Mouse (Mus musculus) liver, embryonic 13.5 days (tissue): ENCODE results near the gene Serpina3b. TPM values are rescaled to one million over a fixed set of nuclear protein-coding genes. Genes with fewer than 3 reads are reported as not detected.

Source experiments
- ATAC-seq: fragments of 200-750 bp; cut with Nextera tagmentation; 2 replicates; pipeline ENCODE4 v1.8.0; 2017; ENCODE audit warnings: low read depth, mild to moderate bottlenecking, moderate number of reproducible peaks, moderate library complexity
- DNase-seq: peaks from one replicate; pipeline ENCODE4 v3.0.0; 2022
- H3K27ac ChIP-seq: fragments of 300-500 bp; sonication (generic); 2 replicates; pipeline ENCODE4 v1.5.1; 2015; ENCODE audit warnings: moderate library complexity, mild to moderate bottlenecking, inconsistent platforms
- H3K27me3 ChIP-seq: fragments of 300-500 bp; sonication (generic); 2 replicates; pipeline ENCODE4 v1.6.1; 2015; ENCODE audit warnings: mild to moderate bottlenecking, inconsistent platforms
- H3K36me3 ChIP-seq: fragments of 300-500 bp; sonication (generic); 2 replicates; pipeline ENCODE4 v1.6.1; 2015; ENCODE audit warnings: mild to moderate bottlenecking, inconsistent platforms
- H3K4me1 ChIP-seq: fragments of 300-500 bp; sonication (generic); replicated peaks from 2 replicates; pipeline ENCODE4 v1.6.1; 2015; ENCODE audit warnings: inconsistent platforms
- H3K4me2 ChIP-seq: fragments of 300-500 bp; sonication (generic); 2 replicates; pipeline ENCODE4 v1.6.1; 2015; ENCODE audit warnings: inconsistent platforms, mild to moderate bottlenecking, moderate library complexity
- H3K4me3 ChIP-seq: fragments of 300-500 bp; sonication (generic); replicated peaks from 2 replicates; pipeline ENCODE4 v1.5.1; 2015; ENCODE audit warnings: mild to moderate bottlenecking, inconsistent platforms
- H3K9ac ChIP-seq: fragments of 300-500 bp; sonication (generic); 2 replicates; pipeline ENCODE4 v1.6.1; 2015; ENCODE audit warnings: mild to moderate bottlenecking, inconsistent platforms
- H3K9me3 ChIP-seq: fragments of 300-500 bp; sonication (generic); replicated peaks from 2 replicates; pipeline ENCODE4 v1.6.1; 2016; ENCODE audit warnings: inconsistent platforms
- WGBS: fragments of 180-500 bp; shearing (Covaris S2); methylation state at CpG from one replicate; pipeline ENCODE4 v1.1.7; 2015; ENCODE audit not compliant: insufficient replicate concordance; 5-methylcytosine and 5-hydroxymethylcytosine counted together
- polyA plus RNA-seq: library from polyadenylated mRNA; unstranded; fragments of >200 nt; fragmentation: Nextera tagmentation; extraction: Ambion mirVana; gene quantifications from 2 replicates; pipeline ENCODE4 v1.2.1, GENCODE M21; 2015

Serpina3b gene
- polyA plus RNA-seq, 1 experiment from 2014 or later, result 0.06 TPM

GRCm38 (mm10) chr12:104131041-104131440 lies 3.2 kb downstream of the Serpina3b start:
- Histone ChIP-seq H3K27ac (no peak overlapping the region), H3K27me3 (no peaks in the 10 kb centered on the region), H3K36me3 (no peaks in the 10 kb centered on the region), H3K4me3 (no peak overlapping the region), H3K9me3 (no peaks in the 10 kb centered on the region), H3K9ac (no peak overlapping the region), H3K4me1 (no peaks in the 10 kb centered on the region), H3K4me2 (no peak overlapping the region)
- ATAC-seq (no peak), DNase-seq (no peak)

DNA sequence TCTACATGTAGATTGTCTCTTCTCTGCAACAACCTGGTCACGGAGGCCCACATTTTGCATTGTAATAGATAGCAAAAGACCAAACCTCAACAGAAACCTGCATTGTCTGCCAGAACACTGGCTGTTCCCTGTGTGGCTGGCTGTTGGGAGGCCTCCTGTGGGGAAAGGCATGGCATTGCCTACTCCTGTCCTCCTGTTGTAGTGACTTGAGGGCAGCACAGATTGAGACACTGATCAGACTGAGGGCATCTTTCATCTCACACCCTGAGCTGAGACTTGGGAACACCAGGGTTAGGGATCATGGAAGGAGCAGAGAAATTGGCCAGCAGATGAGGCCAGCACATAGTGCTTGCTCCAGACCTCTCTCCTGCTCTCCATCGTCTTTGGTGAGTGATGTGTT lies 10.4 kb downstream of the Serpina3b start:
- Histone ChIP-seq H3K9ac (no peak overlapping the region), H3K4me3 (no peak overlapping the region), H3K4me2 (no peak overlapping the region), H3K9me3 (no peaks in the 10 kb centered on the region), H3K4me1 (no peaks in the 10 kb centered on the region; the same call in 1 of the 2 replicates), H3K36me3 (no peaks in the 10 kb centered on the region), H3K27ac (no peak overlapping the region), H3K27me3 (no peaks in the 10 kb centered on the region)
- DNase-seq (no peak), ATAC-seq (no peak)
- WGBS, result 48% methylated on average over 2 of the region's 2 CpGs

- no peaks in the 10 kb centered on the region for H3K9me3 ChIP-seq
- no peak overlapping the region for H3K9ac ChIP-seq
- no peaks in the 10 kb centered on the region for H3K36me3 ChIP-seq
- ATAC-seq, result no peak
- H3K4me1 ChIP-seq, result no peaks in the 10 kb centered on the region; the same call in 1 of the 2 replicates
- H3K27ac ChIP-seq, result no peak overlapping the region
- H3K4me2 ChIP-seq, result no peak overlapping the region
- 61% methylated on average over 4 of the region's 4 CpGs for WGBS
- no peak overlapping the region for H3K4me3 ChIP-seq
- DNase-seq, result no peak
- H3K27me3 ChIP-seq, result no peaks in the 10 kb centered on the region
Measured at GRCm38 (mm10) chr12:104140543-104141103, 12.8 kb downstream of the Serpina3b start.

DNA sequence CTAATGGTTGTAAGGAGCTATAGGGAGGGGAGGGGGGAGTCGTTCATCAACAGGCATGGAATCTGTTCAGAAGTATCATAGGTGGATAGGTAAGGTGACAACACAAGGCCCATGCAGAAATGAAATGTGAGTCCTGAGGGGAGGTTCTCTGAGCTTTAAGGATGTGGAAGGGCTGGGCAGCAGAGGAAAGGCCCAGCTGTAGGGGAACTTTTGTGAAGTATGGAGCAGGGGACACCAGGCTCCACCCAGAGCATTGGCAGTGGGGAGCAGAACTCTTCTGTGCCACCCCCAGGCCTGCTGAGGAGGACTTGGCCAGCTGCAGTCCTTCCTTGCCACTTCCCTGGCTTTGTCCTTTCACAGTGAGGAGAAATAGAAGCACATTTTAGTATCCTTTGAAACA lies 13.7 kb downstream of the Serpina3b start:
- DNase-seq, result no peak
- WGBS, result 52% methylated on average over 1 of the region's 1 CpGs

DNA sequence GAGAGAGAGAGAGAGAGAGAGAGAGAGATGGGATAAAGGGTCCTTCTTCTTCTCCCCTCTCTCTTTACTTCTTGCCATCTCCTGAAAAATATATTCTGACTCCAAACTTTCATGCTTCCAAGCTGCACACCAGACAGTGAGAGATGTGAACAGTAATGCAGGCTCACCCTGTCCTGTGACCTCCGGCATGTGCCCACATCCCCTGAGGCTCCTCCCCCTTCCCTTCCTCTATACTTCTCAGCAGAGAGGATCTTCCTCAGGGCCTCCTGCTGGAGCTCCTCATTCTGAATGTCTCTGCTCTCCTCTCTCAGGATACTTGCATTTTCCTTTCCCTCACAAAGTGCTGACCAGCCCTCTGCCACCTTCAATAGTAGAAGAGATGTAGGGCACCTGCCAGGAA lies 14.6 kb downstream of the Serpina3b start:
- Histone ChIP-seq H3K36me3 (no peaks in the 10 kb centered on the region), H3K4me2 (no peak overlapping the region), H3K4me1 (no peaks in the 10 kb centered on the region; the same call in 1 of the 2 replicates), H3K27ac (no peak overlapping the region), H3K9ac (no peak overlapping the region), H3K27me3 (no peaks in the 10 kb centered on the region), H3K9me3 (no peaks in the 10 kb centered on the region), H3K4me3 (no peak overlapping the region)
- no peak for ATAC-seq
- DNase-seq, result no peak
- WGBS, result 22% methylated on average over 1 of the region's 1 CpGs

More for the DNA sequence above, 13.7 kb downstream of the Serpina3b start:
- no peak for ATAC-seq
- H3K9me3 ChIP-seq, result no peaks in the 10 kb centered on the region
- no peaks in the 10 kb centered on the region; the same call in 1 of the 2 replicates for H3K4me1 ChIP-seq
- no peaks in the 10 kb centered on the region for H3K27me3 ChIP-seq
- no peak overlapping the region for H3K4me2 ChIP-seq
- H3K9ac ChIP-seq, result no peak overlapping the region
- H3K36me3 ChIP-seq, result no peaks in the 10 kb centered on the region
- no peak overlapping the region for H3K4me3 ChIP-seq
- H3K27ac ChIP-seq, result no peak overlapping the region

DNA sequence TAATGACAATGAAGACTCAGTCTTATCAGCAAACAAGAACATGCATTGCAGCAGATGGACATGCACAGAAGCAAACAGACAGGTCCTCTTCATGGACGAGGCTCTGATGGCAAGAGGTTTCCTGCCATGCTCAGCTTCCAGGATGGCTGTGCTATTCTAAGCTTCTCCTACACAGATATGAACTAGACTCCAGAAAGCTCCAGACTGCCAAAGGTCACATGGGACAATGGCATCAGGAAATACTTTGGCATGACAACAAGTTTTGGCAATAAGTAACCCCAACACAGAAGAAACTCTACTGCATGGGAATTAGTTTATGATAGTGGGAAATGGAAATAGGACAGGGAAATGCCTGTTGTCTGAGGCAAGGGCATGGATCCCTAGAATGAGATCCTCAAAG lies 15.5 kb downstream of the Serpina3b start:
- H3K36me3 ChIP-seq, result no peaks in the 10 kb centered on the region
- WGBS, result 36% methylated on average over 1 of the region's 1 CpGs
- no peak overlapping the region for H3K9ac ChIP-seq
- no peak overlapping the region for H3K4me3 ChIP-seq
- no peak for ATAC-seq
- no peak overlapping the region for H3K4me2 ChIP-seq
- H3K9me3 ChIP-seq, result no peaks in the 10 kb centered on the region
- H3K4me1 ChIP-seq, result no peaks in the 10 kb centered on the region; the same call in 1 of the 2 replicates
- no peak for DNase-seq
- no peaks in the 10 kb centered on the region for H3K27me3 ChIP-seq
- no peak overlapping the region for H3K27ac ChIP-seq

DNA sequence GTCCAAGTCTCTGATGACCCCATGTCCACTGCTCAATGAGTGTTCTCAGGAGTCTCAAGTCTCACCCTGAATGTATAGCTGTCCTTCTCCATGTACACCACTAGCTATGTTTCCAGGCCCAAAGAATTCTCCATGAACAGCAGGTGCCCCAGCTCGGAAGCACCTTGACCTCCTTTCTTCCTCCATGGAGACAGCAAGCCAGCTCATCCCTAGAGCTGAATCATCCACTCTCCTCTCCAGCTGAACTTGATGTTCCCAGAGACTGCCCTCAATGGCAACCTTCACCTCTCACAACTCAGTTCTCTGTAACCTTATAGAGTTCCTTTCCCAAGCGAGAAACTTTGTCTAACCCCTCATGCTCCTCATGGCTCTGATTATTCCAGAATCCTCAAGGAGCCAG lies 17.8 kb downstream of the Serpina3b start:
- Histone ChIP-seq H3K9ac (no peak overlapping the region), H3K9me3 (no peaks in the 10 kb centered on the region), H3K4me1 (no peaks in the 10 kb centered on the region), H3K36me3 (no peaks in the 10 kb centered on the region), H3K27me3 (no peaks in the 10 kb centered on the region), H3K4me2 (no peak overlapping the region), H3K4me3 (no peak overlapping the region), H3K27ac (no peak overlapping the region)
- WGBS, result 46% methylated on average over 2 of the region's 2 CpGs
- ATAC-seq (no peak), DNase-seq (no peak)

GRCm38 (mm10) chr12:104151989-104152388 lies 24.2 kb downstream of the Serpina3b start:
- Histone ChIP-seq H3K9me3 (no peaks in the 10 kb centered on the region; the same call in 1 of the 2 replicates), H3K27ac (no peak overlapping the region), H3K4me1 (no peaks in the 10 kb centered on the region), H3K4me2 (no peak overlapping the region), H3K36me3 (no peaks in the 10 kb centered on the region), H3K27me3 (no peaks in the 10 kb centered on the region), H3K4me3 (no peak overlapping the region), H3K9ac (no peak overlapping the region)
- ATAC-seq (no peak), DNase-seq (no peak)
- 60% methylated on average over 2 of the region's 2 CpGs for WGBS

DNA sequence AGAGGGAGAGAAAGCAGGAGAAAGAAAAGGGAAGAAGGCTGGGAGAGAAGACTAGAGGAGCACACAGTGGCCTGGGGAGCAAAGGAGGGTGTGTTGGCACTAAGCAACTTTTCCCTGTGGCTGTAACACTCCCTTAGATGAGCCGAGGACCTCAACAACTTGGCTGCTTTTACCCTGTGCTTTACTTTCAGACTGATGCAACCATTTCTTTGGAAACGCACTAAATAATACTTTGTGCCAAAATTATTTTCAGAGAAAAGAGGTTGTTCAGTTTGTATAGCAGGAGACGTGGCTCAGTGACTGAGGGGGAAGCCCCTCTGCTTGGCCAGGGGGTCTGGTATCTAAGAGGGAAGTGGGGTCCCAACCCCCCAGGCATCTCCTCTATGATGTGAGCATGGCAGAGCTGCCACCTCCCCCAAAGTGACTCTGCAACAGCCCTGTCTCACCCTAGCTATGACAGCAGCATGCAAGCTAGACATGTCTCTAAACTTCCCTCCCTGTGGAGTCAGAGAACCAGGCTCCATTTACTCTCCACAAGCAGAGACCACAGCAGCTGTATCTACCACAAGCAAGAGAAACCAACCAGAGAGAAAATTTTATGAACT lies 25.3 kb downstream of the Serpina3b start:
- Histone ChIP-seq H3K27me3 (no peaks in the 10 kb centered on the region), H3K36me3 (no peaks in the 10 kb centered on the region), H3K9me3 (no peaks in the 10 kb centered on the region; the same call in 1 of the 2 replicates), H3K4me3 (no peak overlapping the region), H3K4me1 (no peaks in the 10 kb centered on the region), H3K9ac (no peak overlapping the region), H3K4me2 (no peak overlapping the region), H3K27ac (no peak overlapping the region)
- DNase-seq (no peak), ATAC-seq (no peak)
- 45% methylated on average over 3 of the region's 3 CpGs for WGBS

DNA sequence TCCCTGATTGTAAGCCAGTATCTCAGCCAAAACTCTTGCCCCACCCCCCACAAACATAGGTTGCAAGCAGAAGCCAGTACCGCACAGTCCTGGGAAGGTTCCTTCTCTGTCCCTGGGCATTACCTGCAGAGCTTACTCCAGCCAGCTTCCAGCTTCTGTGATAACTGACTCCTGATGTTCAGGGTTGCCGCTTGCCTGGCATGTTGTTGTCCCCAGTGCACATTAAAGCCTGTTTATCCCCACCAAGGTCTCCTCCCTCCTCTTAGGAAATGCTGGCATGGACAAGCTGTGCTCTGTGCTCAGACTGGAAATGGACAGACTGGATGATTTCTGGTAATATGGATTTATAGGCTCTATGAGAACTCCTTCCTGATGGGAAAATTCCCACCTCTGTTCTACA lies 25.9 kb downstream of the Serpina3b start, which contains the start of gene Serpina3c:
Serpina3c (minus strand) TSS at position 215 of the 400 bp plus-strand sequence.
- ATAC-seq (no peak), DNase-seq (no peak)
- H3K27me3 ChIP-seq, result no peaks in the 10 kb centered on the region
- H3K9me3 ChIP-seq, result no peaks in the 10 kb centered on the region; the same call in 1 of the 2 replicates
- H3K4me3 ChIP-seq, result no peak within 1 kb of the TSS
- no peak within 1 kb of the TSS for H3K27ac ChIP-seq
- WGBS, result 52% methylated on average over 2 of the region's 2 CpGs
- H3K4me2 ChIP-seq, result no peak within 1 kb of the TSS
- H3K36me3 ChIP-seq, result no peaks in the 10 kb centered on the region
- no peak within 1 kb of the TSS for H3K9ac ChIP-seq
- H3K4me1 ChIP-seq, result no peaks in the 10 kb centered on the region

DNA sequence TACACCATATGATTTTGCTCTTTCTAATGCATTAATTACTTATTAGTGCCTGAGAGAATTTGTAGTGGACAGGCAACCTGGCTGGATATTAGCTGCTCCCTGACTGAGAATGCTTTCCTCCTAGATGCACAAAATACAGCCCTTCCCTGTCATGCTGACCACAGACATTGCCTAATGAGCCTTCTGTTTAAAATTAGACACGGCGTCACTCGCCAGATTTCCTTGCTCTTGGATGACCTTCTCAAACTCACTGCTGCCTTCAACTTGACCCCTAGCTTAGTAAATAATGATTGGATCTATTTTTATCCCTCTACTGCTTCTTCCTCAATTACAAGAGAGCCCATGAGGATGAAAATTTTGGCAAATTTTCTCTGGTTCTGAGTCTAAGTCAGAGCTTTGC lies 47.0 kb downstream of the Serpina3b start:
- no peak overlapping the region for H3K27ac ChIP-seq
- H3K4me1 ChIP-seq, result no peaks in the 10 kb centered on the region
- H3K4me2 ChIP-seq, result no peak overlapping the region
- ATAC-seq (no peak), DNase-seq (no peak)
- no peak overlapping the region for H3K9ac ChIP-seq
- H3K36me3 ChIP-seq, result no peaks in the 10 kb centered on the region
- H3K4me3 ChIP-seq, result no peak overlapping the region
- H3K27me3 ChIP-seq, result no peaks in the 10 kb centered on the region
- H3K9me3 ChIP-seq, result no peaks in the 10 kb centered on the region
- 34% methylated on average over 3 of the region's 3 CpGs for WGBS

GRCm38 (mm10) chr12:104175636-104176035 lies 47.8 kb downstream of the Serpina3b start:
- no peak overlapping the region for H3K4me3 ChIP-seq
- no peaks in the 10 kb centered on the region for H3K27me3 ChIP-seq
- WGBS, result 51% methylated on average over 3 of the region's 3 CpGs
- DNase-seq, result no peak
- H3K9ac ChIP-seq, result no peak overlapping the region
- H3K4me2 ChIP-seq, result no peak overlapping the region
- no peaks in the 10 kb centered on the region for H3K9me3 ChIP-seq
- no peaks in the 10 kb centered on the region for H3K36me3 ChIP-seq
- no peak overlapping the region for H3K27ac ChIP-seq
- ATAC-seq, result no peak
- no peaks in the 10 kb centered on the region for H3K4me1 ChIP-seq
